Mouse (Mus musculus) C2C12 (cell line): ENCODE results near the gene Rbpjl.

ENCODE experiments used
- CEBPB ChIP-seq: IDR thresholded peaks from one replicate; pipeline ENCODE4 v1.6.1; 2011; ENCODE audit warnings: low read depth, mild to moderate bottlenecking, control low read depth, moderate library complexity
- CTCF ChIP-seq: IDR thresholded peaks from one replicate; pipeline ENCODE4 v1.5.1; 2011; ENCODE audit not compliant: control insufficient read depth, insufficient read depth, insufficient read length
- MAX ChIP-seq: IDR thresholded peaks from one replicate; pipeline ENCODE4 v1.6.1; 2011; ENCODE audit warnings: mild to moderate bottlenecking, control low read depth
- MYOD1 ChIP-seq: IDR thresholded peaks from one replicate; pipeline ENCODE4 v1.6.1; 2011; ENCODE audit warnings: low read depth; ENCODE audit not compliant: control insufficient read depth, insufficient read length

DNA sequence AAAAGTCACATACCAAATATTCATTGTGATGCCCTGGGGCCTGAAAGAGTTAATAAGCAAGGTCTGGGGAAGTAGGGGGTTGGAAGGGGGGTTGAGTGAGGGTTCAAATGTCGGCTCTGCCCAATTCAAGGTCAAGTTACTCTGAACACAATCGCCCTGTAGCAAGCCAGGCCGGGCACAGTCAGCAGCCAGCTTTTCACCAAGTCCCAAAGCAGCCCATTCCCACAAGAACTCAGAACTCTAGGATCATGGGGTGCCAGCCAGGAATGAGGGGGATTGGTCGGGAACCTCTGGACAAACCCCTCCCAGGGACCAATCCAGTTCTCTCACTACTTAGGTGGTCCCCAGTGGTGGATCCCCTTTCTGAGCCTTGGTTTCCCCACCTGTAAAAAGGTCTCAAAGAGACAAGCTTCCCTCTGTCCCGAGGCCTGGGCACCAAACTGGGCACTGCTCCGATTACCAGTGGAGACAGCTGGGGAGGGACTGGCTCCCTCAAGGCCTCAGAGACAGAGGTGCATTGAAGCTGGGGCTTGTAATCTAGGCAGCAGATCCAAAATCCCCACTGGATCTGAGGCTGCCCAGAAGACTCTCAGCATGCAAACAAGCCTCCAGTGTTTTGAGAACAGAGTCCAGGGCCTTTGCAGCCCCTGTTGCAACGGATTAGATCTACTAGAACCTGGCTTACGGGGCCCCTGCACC, 33.4 kb downstream of the Rbpjl start:
- TF ChIP-seq CTCF (no peak), MYOD1 (no peak), MAX (no peak), CEBPB (no peak)
